Mouse (Mus musculus) myocyte (in vitro differentiated cells): ENCODE results near the gene Cxcr5.

Experiments used
- CEBPB ChIP-seq: IDR thresholded peaks from 2 replicates; pipeline ENCODE4 v1.6.1; 2011; ENCODE audit warnings: mild to moderate bottlenecking, moderate library complexity; ENCODE audit not compliant: poor library complexity, insufficient read depth, severe bottlenecking
- MAX ChIP-seq: IDR thresholded peaks from one replicate; pipeline ENCODE4 v1.6.1; 2011; ENCODE audit warnings: low read depth, mild to moderate bottlenecking, control low read depth
- MYOD1 ChIP-seq, 3 experiments: IDR thresholded peaks; one replicate each; pipeline ENCODE4 v1.6.1; 2011; ENCODE audit warnings: control low read depth in 2 of 3, low read depth in 2 of 3, mild to moderate bottlenecking in 2 of 3, moderate library complexity in 1 of 3; ENCODE audit not compliant: insufficient read length in 2 of 3, control insufficient read depth in 1 of 3
- POLR2A ChIP-seq: IDR thresholded peaks from one replicate; pipeline ENCODE4 v1.6.1; 2011; ENCODE audit warnings: low read depth, mild to moderate bottlenecking, control low read depth, moderate library complexity; ENCODE audit not compliant: insufficient read length
- POLR2AphosphoS2 ChIP-seq: IDR thresholded peaks from one replicate; pipeline ENCODE4 v1.6.1; 2011; ENCODE audit warnings: low read depth, control low read depth; ENCODE audit not compliant: insufficient read length
- REST ChIP-seq: IDR thresholded peaks from one replicate; pipeline ENCODE4 v1.6.1; 2011; ENCODE audit warnings: mild to moderate bottlenecking, control low read depth, moderate library complexity; ENCODE audit not compliant: insufficient read depth, insufficient read length
- SRF ChIP-seq: IDR thresholded peaks from one replicate; pipeline ENCODE4 v1.6.1; 2011; ENCODE audit warnings: low read depth; ENCODE audit not compliant: control insufficient read depth, insufficient read length
- USF1 ChIP-seq: IDR thresholded peaks from one replicate; pipeline ENCODE4 v1.6.1; 2011; ENCODE audit warnings: low read depth, mild to moderate bottlenecking, control low read depth, moderate library complexity

DNA sequence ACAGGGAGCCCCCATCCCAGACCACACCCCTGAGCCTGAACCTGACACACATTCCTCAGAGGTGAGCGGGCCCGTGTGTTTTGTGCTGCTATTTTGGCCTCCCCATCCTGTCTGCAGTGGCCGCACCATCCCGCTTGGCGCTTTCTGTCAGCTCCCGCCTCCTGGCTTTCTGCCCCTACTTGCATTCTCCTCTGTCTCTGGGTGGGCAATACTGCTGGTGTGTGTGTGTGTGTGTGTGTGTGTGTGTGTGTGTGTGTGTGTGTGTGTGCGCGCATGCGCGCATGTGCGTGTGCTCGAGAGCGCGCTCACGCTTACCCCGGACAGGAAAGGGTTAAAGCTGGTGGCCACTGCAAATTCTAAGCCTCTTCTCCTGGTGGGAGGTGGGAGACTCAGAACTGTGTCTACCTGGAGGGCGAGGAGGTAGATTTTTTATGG is 72.0 kb downstream of the Cxcr5 start:
- TF ChIP-seq SRF = no peak
- TF ChIP-seq USF1 = no peak
- no peak for TF ChIP-seq POLR2A
- no peak for TF ChIP-seq MAX
- no peak for TF ChIP-seq REST
- TF ChIP-seq POLR2AphosphoS2 = no peak
- TF ChIP-seq CEBPB = no peak
- no peak for TF ChIP-seq MYOD1 (IDR thresholded peaks at IDR 0.05; ENCODE audit: control insufficient read depth in 1 of 3, insufficient read length in 2 of 3, low read depth in 2 of 3)
